Mouse (Mus musculus) CD4-positive naive resting alpha-beta T cell, adult 57 days (primary cell): ENCODE data around the gene Fhad1. TPM values are rescaled to one million over a fixed set of nuclear protein-coding genes. Genes with fewer than 3 reads are reported as not detected.

ENCODE experiments used
- total RNA-seq: library from RNA; stranded (reverse); gene quantifications from one replicate; pipeline ENCODE4 v1.2.4, GENCODE M21; 2023

Fhad1 gene
- total RNA-seq = not detected

GRCm38 (mm10) chr4:142014659-142015608 is at the start of gene Fhad1:
Gene Fhad1 (minus strand): TSS chr4:142015082.

GRCm38 (mm10) chr4:141874601-141875460 is 140.1 kb downstream of the Fhad1 start, which contains the start of gene Efhd2:
Gene Efhd2 (minus strand): TSS chr4:141874920.

GRCm38 (mm10) chr4:141845999-141846398 is 168.9 kb downstream of the Fhad1 start, which contains the start of gene Ctrc:
Gene Ctrc (minus strand): TSS chr4:141846359.

Other genes with a start within 250 kb of the Fhad1 start
- 8.6 TPM for gene Dnajc16, start 224.2 kb downstream of the Fhad1 start, total RNA-seq
- 9.7 TPM for gene Casp9, start 221.5 kb downstream of the Fhad1 start, total RNA-seq
- 4.9 TPM for gene Cela2a, start 188.9 kb downstream of the Fhad1 start, total RNA-seq
- gene Ctrc, start 168.7 kb downstream of the Fhad1 start, total RNA-seq = not detected
- 38.9 TPM for gene Efhd2, start 140.2 kb downstream of the Fhad1 start, total RNA-seq
- gene Tmem51, start 69.2 kb upstream of the Fhad1 start, total RNA-seq = 1.0 TPM
- gene Kazn, start 224.3 kb upstream of the Fhad1 start, total RNA-seq = 0.30 TPM